Mouse (Mus musculus): Measurements from ENCODE around the gene Kalrn.

The Kalrn gene

GRCm38 (mm10) chr16:33943388-33943787 lies 629.9 kb downstream of the Kalrn start:
- in situ Hi-C loops (cut with MseI, MboI): no loop called here

GRCm38 (mm10) chr16:33942341-33942740 lies 631.0 kb downstream of the Kalrn start:
- in situ Hi-C loops (cut with MseI, MboI): no loop called here

GRCm38 (mm10) chr16:33941271-33941781 lies 632.0 kb downstream of the Kalrn start:
- in situ Hi-C loops (cut with MseI, MboI): no loop called here

- in situ Hi-C loops (cut with MseI, MboI): no loop called here
These were observed 633.2 kb downstream of the Kalrn start for GRCm38 (mm10) chr16:33940095-33940494.

- in situ Hi-C loops (cut with MseI, MboI): no loop called here
These were observed 633.7 kb downstream of the Kalrn start for GRCm38 (mm10) chr16:33939636-33940035.

GRCm38 (mm10) chr16:33939133-33939531 lies 634.2 kb downstream of the Kalrn start:
- in situ Hi-C loops (cut with MseI, MboI): no loop called here

GRCm38 (mm10) chr16:33938311-33939132 lies 634.8 kb downstream of the Kalrn start:
- in situ Hi-C loops (cut with MseI, MboI): no loop called here

- in situ Hi-C loops (cut with MseI, MboI): no loop called here
These were observed 635.8 kb downstream of the Kalrn start for GRCm38 (mm10) chr16:33937567-33937966.

GRCm38 (mm10) chr16:33936885-33937284 lies 636.4 kb downstream of the Kalrn start:
- in situ Hi-C loops (cut with MseI, MboI): no loop called here

GRCm38 (mm10) chr16:33935407-33935785 lies 637.9 kb downstream of the Kalrn start:
- in situ Hi-C loops (cut with MseI, MboI): no loop called here

GRCm38 (mm10) chr16:33934701-33935406 lies 638.5 kb downstream of the Kalrn start:
- in situ Hi-C loops (cut with MseI, MboI): no loop called here

- in situ Hi-C loops (cut with MseI, MboI): no loop called here
These were observed 639.9 kb downstream of the Kalrn start for GRCm38 (mm10) chr16:33933411-33933810.

GRCm38 (mm10) chr16:33932126-33932525 lies 641.2 kb downstream of the Kalrn start:
- in situ Hi-C loops (cut with MseI, MboI): no loop called here

- in situ Hi-C loops (cut with MseI, MboI): no loop called here
These were observed 641.6 kb downstream of the Kalrn start for GRCm38 (mm10) chr16:33931682-33932081.

GRCm38 (mm10) chr16:33930785-33931184 lies 642.5 kb downstream of the Kalrn start:
- in situ Hi-C loops (cut with MseI, MboI): no loop called here

- in situ Hi-C loops (cut with MseI, MboI): no loop called here
These were observed 644.4 kb downstream of the Kalrn start for GRCm38 (mm10) chr16:33928788-33929462.

GRCm38 (mm10) chr16:33927263-33927824 lies 646.0 kb downstream of the Kalrn start:
- in situ Hi-C loops (cut with MseI, MboI): no loop called here

GRCm38 (mm10) chr16:33923758-33924157 lies 649.6 kb downstream of the Kalrn start:
- in situ Hi-C loops (cut with MseI, MboI): no loop called here

- in situ Hi-C loops (cut with MseI, MboI): no loop called here
These were observed 650.4 kb downstream of the Kalrn start for GRCm38 (mm10) chr16:33923001-33923316.

- in situ Hi-C loops (cut with MseI, MboI): no loop called here
These were observed 651.0 kb downstream of the Kalrn start for GRCm38 (mm10) chr16:33922111-33923000.

- in situ Hi-C loops (cut with MseI, MboI): no loop called here
These were observed 651.8 kb downstream of the Kalrn start for GRCm38 (mm10) chr16:33921514-33921913.

All from mouse trophoblast stem cell (cell line).